Mouse (Mus musculus) activated CD4-positive, CD25-positive, alpha-beta regulatory T cell, adult 4 months (primary cell): Measurements from ENCODE around the gene Ppp1r8. TPM values are rescaled to one million over a fixed set of nuclear protein-coding genes. Genes with fewer than 3 reads are reported as not detected.

Experiments used
- polyA plus RNA-seq, 2 experiments: library from polyadenylated mRNA; unstranded; fragments of 100-300 nt; shearing (Covaris generic); gene quantifications; one replicate each; pipeline ENCODE4 v1.2.1; 2017

Gene Ppp1r8
- polyA plus RNA-seq, 2 experiments from 2014 or later: 25.3 to 26.3 TPM

Other genes with a start within 250 kb of the Ppp1r8 start
- gene Eya3, start 204.2 kb downstream of the Ppp1r8 start, polyA plus RNA-seq: 10 to 100 TPM; 23.2 to 23.8 TPM
- gene Xkr8, start 110.6 kb downstream of the Ppp1r8 start, polyA plus RNA-seq: 1 to 10 TPM; 2.2 to 4.0 TPM
- 1 to 10 TPM; 2.7 to 4.4 TPM for gene Smpdl3b, start 85.9 kb downstream of the Ppp1r8 start, polyA plus RNA-seq
- 10 to 100 TPM; 54.6 to 80.3 TPM for gene Rpa2, start 74.8 kb downstream of the Ppp1r8 start, polyA plus RNA-seq
- gene Themis2, start 46.8 kb downstream of the Ppp1r8 start, polyA plus RNA-seq: 1 to 10 TPM in 1 of 2 experiments, under 1 TPM in 1; 0.91 to 1.0 TPM
- 10 to 100 TPM; 33.0 to 36.2 TPM for gene Stx12, start 41.3 kb upstream of the Ppp1r8 start, polyA plus RNA-seq
- 10 to 100 TPM; 17.3 to 19.3 TPM for gene Fam76a, start 79.4 kb upstream of the Ppp1r8 start, polyA plus RNA-seq
- gene Fgr, start 130.9 kb upstream of the Ppp1r8 start, polyA plus RNA-seq: 1 to 10 TPM; 4.2 TPM
- gene Ahdc1, start 168.1 kb upstream of the Ppp1r8 start, polyA plus RNA-seq: 1 to 10 TPM; 2.1 TPM